Mouse (Mus musculus): Measurements from ENCODE around the gene Rac2.

GRCm38 (mm10) chr15:78605371-78605791 is 32.8 kb upstream of the Rac2 start:
- no peak for TF ChIP-seq POLR2A (IDR thresholded peaks at IDR 0.05; ENCODE audit: borderline replicate concordance, control insufficient read depth, low read depth, low read length)
- no peak for TF ChIP-seq CTCF (IDR thresholded peaks at IDR 0.05; ENCODE audit: control insufficient read depth, insufficient read depth, low read length)

Data from bone marrow, adult 2 months (tissue).